Mouse (Mus musculus) layer of hippocampus, adult 9-10 months (tissue): ENCODE results near the gene Bpifb1.
"Not testable (repeated sequence)": the region's sequence is repeated elsewhere in the genome, so short reads cannot be mapped to it uniquely, and the experiment has no call there.

ENCODE experiments used
- DNase-seq: peaks from one replicate; pipeline ENCODE4 v3.0.0; 2022; ENCODE audit warnings: low spot score

Gene Bpifb1

DNA sequence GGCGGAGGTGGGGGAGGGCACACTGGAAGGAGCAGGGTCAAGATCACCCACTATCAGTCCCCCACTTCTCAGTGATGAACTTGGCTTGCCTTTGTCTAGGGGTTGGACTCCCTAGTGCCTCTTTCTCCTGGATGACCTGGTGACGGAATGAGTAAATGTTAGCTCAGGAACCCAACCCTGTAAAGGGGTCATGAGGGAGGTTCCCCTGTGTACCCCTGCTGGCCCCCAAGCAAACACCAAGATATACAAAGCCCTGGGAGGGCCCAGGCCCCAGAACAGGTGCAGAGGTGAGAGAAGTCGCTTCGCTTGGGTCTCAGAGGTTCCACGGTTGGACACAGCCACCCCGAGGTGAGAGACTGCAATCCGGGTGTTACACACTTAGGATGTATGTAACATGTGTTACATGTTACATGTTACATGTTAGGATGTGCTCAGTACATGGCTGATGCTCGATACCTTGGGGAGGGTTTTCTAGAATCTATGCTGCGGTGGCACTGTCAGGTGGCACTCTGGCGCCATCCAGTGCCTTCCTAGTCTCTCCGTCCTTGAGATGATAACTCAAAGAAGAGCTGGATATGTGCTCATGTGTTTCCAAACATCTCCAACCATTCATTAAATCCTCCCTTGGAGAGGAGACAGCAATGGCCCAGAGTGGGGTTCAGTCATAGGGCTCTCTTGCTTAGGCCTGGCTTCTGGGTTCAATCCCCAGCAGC lies at the start of gene Bpifb1:
Gene Bpifb1 (plus strand): TSS at position 273 of the 713 bp plus-strand sequence.
- DNase-seq: no peak

DNA sequence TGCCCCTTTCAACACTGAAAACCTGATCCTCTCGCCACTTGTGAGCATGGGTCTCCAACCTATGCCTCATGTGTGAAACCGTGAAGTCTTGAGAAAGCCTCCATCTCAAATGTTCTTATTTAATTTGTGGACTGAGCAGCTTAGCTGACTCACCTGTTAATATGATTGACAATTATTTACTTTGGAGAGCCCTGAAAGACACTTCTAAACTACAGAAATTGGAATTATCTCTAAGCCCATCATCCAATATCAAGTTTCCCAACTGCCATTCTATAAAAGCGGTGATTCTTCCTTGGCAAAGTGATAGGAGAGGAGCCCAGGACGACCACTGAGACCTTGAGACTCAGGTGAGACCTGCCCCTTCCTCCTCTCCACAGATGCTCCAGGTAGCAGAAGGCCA lies 48.0 kb upstream of the Bpifb1 start, which contains the start of gene Bpifa1:
Gene Bpifa1 (plus strand): TSS at position 301 of the 400 bp plus-strand sequence.
- no peak for DNase-seq

DNA sequence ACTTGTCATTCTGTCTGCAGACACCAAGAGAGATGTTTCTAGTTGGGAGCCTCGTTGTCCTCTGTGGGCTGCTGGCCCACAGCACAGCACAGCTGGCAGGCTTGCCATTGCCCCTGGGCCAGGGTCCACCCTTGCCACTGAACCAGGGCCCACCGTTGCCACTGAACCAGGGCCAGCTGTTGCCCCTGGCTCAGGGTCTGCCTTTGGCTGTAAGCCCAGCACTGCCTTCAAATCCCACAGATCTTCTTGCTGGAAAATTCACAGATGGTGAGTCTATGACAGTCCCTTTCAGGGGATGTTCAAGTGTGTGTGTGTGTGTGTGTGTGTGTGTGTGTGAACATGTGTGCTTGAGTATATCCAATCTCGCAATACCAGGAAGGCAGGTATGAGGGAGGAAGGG lies 46.9 kb upstream of the Bpifb1 start:
- DNase-seq: no peak

DNA sequence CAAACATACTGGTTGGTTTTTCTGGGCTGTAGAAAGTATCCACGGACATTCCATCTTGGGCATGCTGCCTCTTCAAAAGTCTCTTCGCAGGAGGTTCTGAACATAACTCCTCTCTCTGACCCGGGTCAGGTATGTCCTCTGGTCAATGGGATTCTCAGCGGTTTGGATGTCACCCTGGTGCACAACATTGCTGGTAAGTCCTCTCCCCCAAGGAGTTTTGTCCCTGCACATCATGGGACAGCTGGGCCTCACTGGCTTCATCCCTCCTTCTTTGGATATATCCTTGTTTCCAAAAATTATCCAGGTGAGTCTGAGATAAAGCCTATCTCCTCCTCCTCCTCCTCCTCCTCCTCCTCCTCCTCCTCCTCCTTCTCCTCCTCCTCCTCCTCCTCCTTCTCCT lies 43.1 kb upstream of the Bpifb1 start:
- DNase-seq: no peak

DNA sequence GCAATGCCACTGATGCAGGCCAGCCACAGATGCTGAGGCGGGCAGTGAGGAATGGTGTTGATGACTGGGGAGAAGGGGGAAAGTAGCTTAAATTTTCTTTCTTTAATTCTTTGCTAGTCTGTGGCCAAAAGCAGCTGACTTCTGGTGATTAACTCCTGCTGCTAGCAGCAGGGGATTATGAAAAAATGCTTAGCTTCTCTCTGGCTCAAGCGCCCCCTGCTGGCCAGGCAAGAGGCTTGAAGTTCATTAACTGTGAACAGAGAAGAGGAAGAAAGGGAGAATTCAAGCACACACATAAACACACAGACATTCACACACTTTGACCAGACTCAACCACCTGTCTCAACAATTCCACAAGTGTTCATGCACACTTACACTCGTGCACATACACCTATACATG lies 32.2 kb upstream of the Bpifb1 start:
- DNase-seq: no peak

DNA sequence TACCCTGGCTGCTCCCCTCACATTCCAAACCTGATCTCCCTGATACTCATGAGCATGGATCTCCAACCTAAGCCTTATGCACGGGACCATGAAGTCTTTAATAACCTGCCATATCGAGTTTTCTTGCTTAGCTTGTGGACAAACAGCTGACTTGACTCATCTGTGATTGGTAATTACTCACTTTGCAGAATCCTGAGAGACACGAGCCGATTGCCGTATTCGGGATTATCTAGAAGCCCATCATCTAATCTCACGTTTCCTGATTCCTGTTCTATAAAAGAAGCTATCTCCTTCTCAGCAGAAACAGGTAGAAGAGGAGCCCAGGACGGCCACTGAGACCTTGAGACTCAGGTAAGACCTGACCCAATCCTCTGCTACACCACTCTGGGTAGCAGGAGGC lies 28.3 kb upstream of the Bpifb1 start, which contains the start of gene Bpifa5:
Gene Bpifa5 (plus strand): TSS at position 301 of the 400 bp plus-strand sequence.
- no peak for DNase-seq

DNA sequence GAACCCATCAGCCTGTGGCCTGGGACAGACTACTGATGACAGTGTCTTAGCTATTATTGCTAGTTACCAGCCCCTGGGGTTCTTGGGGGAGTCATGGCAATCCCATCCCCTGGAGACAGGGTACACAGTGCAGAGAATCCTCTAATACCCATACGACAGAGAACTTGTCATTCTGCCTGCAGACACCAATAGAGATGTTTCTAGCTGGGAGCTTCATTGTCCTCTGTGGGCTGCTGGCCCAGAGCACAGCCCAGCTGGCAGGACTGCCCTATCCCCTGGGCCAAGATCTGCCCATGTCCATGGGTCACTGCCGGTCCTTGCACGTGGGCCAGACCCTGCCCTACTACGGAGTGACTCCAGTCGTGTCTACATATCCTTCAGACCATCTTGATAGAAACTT lies 27.3 kb upstream of the Bpifb1 start:
- DNase-seq: no peak

DNA sequence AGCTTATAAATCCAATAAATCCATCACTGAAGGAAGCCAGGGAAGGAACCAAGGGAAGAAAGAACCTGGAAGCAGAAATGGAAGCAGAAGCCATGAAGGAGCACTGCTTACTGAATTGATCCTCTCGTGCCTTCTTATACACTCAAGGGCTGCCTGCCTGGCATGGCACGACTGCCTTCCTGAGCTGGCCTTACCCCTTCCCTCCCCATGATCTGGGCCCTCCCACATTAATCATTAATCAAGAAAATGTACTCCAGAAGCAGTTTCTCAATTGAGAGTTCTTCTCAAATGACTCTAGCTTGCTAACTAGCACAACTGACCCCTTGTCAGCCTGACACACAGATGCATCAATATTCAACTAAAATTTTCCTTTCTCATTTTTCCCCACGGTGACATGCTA lies 21.4 kb upstream of the Bpifb1 start:
- no peak for DNase-seq

DNA sequence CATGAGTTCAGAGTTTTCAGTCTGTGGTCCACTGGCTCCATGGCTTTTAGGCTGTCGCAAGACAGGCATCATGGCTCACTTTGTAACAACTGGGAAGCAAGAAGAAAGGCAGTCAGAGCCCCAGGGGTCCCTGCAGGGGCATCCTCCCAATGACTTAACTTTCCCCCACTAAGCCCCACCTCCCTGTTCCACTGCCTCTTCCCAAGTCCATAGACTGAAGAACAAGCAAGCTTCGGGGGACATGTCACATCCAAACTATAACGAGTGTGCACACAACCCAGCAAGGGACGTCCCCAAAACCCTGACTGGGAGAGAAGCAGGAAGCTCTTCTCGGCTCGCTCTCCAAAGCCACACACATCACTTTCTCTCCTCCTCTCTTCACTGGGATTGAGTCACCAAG lies 19.0 kb upstream of the Bpifb1 start:
- DNase-seq: no peak

DNA sequence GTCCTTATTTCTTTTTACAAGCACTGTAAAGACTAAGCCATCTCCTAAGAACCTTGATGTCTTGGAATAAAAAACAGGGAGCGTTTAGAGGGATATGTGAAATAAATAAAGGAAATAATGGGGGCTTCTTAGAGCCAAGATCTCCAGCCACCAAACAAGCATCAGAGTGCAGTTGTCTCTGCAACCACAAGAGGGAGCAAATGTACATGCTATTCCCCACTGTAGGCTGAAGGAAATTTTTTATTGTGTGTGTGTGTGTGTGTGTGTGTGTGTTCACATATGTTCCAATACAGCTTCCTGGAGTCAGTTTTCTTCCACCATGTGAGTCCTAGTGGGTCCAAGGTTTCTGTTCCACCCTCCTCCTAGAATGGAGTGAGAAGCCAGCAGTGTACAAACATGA lies 17.3 kb upstream of the Bpifb1 start:
- DNase-seq: peak; percentile 31

DNA sequence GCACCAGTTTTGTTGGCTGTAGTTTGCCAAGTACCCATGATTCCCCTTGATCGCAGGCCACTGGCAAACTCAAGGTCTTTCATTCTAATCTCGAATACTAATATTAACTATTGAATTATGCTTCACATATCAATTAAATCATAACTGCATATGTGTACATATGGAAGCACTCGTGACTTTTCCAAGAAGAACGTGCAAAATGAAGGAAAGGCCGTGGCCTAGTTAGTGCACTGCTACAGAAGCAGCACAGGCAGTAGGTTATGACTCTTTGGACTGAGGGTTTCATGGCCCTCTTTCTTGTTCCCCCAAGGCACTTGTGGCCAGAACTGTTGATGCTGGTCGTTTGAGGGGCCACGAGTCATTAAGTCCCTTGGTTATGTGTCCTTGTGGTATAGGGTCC lies 8.7 kb upstream of the Bpifb1 start:
- not testable (repeated sequence) for DNase-seq

DNA sequence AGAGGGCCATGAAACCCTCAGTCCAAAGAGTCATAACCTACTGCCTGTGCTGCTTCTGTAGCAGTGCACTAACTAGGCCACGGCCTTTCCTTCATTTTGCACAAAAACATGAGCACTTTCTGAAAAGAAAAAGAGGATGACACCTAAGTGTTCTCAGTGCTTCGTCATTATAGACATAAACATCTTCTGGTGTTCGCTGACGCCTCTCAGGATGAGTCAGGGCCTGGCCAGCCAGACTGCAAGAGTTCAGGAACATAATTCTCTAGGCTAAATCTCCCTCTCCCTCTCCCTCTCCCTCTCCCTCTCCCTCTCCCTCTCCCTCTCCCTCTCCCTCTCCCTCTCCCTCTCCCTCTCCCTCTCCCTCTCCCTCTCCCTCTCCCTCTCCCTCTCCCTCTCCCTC lies 7.6 kb upstream of the Bpifb1 start:
- DNase-seq: not testable (repeated sequence)

DNA sequence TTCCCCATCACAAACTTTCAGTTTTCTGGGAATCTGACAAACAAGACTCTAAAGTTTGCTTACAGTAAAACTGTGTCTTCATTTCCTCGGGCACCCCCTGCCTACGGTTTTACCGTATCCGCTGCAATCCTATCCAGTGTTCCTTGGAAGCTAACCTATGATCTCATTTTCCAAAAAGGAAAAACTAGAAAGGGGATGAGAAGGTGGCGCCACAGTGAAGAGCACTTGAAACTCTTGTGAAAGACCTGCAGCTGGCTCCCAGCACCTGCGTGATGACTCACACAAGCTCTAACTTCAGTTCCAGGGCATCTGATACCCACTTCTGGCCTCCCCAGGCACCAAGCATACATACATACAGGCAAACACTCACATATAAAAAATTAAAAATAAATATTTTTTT lies 5.3 kb upstream of the Bpifb1 start:
- DNase-seq: no peak

DNA sequence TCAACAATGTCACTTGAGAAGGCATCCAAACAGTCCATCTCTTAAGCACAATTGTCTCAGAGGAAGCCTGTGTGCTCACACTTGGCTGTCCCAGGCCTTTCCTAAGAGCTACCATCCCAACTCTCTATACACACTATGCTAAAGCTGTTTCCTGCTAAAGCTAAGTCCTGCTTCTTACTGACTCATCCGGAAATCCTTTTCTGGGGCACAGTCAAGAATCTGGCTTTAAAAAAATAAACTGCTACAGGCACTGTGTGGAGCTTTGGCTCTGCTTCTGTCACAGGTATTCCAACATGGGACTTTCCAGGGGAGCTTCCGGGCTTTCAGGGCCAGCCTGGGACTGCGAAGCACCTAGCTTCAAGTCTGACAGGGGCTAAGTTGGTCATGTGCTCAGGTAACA lies 4.9 kb upstream of the Bpifb1 start:
- no peak for DNase-seq

DNA sequence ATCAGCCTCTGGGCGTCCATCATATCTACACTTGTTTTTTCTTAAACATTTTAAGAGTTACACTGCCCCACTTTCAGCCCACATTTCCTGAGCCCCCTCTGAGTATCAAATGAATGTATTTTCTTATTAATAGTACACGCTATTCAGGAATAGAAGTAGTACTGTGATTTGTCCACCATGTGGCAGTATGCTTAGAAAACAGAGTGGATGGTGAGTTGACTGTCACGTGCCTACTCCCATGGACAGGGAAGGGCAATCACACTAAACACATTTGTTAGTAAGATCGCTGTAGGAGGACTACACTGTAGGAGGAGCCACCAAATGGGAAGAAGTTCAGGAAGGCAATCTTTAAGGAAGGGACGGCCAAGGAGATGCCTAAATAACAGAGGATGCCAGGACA lies 3.1 kb upstream of the Bpifb1 start:
- DNase-seq: no peak

DNA sequence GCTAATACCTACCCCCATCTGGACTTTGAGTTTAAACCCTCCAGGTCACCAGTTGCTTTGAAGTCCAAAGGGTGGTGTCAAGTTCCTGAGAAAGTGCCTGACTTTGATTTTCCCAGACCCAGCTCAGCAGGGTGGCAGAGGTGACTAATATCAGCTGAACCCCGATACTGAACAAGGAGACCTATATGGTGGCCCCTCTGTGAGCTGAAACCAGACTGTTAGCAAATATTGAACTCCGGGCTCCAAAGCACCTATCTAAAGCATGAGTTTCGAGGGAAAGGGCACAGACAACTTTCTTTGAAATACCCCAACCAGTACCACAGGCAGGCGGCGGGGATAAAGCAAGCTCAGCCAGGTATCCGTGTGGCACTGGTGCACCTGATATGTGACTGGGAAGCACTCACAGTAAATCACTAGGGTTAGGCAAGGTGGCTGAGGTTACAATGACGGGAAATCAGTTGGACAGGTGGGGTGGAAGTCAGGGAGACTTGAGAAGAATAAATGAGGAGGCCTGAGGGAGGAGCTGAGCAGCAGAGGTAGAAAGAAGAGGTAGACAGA lies 662 bp upstream of the Bpifb1 start:
- no peak for DNase-seq

DNA sequence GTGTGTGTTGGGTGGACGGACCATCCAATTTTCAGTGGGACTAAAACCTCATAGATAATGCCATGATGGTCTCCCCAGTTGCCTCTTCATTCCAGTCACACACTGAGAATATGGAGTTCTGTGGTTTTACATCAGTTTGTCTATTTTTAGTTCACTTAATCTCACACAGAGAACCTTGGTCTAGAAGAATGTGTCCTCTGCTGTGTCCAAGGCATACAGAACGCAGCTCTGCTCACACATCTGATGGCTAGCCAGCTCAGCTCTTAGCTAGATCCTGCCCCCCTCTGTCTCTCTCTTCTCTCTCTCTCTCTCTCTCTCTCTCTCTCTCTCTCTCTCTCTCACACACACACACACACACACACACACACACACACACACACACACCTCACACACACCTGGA lies 1.5 kb downstream of the Bpifb1 start:
- no peak for DNase-seq

DNA sequence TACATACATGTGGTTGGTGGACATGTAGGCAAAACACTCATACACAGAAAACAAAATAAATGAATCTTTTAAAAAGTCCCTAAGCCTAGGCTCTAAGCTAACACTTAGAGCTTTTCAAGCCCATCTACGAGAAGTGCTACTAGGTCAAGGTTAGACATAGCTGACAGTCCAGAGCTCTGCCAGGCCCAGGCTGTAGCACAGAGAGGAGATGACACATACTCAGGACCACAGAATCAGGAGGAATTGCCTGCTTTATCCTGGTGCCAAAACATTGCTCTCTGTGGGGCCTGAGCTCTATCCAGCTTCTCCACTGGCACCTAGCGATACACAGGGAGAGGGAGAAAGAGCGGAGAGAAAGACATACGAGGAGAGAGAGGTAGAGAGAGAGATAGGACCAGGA lies 2.5 kb downstream of the Bpifb1 start:
- DNase-seq: no peak

DNA sequence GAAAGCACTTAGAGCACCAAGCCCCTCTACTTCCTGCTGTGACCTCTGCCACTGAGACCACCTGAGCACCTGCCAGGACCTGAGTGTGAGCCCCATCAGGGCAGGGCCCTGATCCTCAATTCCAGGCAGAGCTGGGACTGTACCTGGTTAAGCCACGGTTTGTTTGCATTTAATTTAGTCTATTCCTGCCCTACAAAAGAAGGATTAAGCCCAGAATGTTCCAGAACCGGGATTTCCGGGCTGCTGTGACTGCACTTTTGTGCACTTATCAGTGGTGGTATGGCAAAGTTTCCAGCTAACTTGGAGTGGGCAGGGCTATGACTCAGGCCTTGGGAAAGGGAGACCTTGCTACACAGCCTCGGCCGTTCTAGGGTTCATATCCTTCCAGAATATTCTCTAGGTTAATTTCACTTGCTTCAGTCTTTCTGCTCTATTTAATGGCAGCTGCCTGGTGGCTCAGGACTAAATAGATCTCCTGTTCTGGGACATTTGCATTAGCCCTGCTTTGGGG lies 3.4 kb downstream of the Bpifb1 start:
- no peak for DNase-seq

DNA sequence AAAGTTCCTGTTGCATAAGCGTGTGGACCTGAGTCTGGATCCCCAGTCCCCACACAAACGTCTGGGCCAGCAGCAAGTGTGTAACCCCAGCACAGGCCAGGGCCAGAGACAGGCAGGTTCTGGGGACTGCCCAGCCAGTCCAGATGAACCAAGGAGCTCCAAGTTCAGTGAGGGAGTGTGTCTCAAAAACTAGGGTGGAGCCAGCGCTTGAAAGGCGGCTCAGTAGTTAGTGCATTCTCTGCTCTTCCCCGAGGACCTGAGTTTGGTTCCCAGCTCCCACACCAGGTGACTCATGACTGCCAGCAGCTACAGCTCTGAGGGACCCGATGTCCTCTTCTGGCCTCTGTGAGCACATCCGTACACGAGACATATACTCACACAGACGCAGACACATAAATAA lies 6.4 kb downstream of the Bpifb1 start:
- no peak for DNase-seq

DNA sequence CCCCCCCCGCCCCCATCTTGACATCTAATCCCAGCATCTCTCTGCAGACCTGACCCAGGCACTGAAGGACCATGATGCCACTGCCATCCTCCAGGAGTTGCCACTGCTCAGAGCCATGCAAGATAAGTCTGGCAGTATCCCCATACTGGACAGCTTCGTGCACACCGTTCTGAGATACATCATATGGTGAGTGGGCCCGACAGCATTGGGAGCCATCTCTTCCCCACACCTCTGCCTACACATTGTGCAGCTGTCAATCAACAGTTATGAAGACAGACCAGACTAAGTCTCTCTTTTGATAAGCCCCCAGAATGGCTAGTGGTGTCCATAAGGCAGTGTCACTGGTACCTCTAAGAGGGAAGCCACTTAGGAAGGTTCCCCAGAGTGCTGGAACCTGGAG lies 14.0 kb downstream of the Bpifb1 start:
- DNase-seq: no peak

DNA sequence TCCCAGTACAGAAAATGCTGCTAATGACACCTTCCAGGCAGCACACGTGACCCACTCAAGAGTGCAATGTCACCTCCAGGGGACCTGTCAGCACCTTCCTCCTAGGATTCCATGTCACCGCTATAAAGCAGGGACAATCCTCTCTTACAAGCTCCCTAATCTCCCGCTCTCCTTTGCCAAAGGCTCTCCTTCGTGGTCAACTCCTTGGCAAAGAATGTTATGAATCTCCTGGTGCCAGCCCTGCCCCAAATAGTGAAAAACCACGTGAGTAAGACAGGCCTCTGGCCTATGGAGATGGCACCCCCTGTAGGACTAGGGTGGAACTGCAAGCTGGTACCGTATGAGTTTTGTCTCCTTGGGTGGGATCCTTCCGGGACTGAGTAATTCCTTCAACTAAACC lies 16.3 kb downstream of the Bpifb1 start:
- no peak for DNase-seq

DNA sequence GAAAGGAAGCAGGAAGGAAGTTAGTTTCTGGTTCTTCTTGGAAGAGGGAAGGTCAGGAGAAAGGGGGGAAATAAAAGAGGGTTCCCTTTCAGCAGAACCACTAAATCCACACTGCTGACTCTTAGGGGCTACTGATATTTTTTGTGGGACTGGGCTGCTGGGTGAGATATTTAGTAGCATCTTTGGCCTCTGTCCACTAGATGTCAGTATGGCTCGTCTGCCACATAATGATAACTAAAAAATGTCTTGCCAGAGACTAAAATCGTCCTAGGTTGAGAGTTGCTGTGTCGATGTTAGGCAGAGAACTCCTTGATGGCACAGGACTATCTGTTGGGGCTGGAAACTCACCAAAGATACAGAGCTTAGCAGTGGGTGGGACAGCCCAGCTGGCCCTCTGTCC lies 18.5 kb downstream of the Bpifb1 start:
- no peak for DNase-seq

DNA sequence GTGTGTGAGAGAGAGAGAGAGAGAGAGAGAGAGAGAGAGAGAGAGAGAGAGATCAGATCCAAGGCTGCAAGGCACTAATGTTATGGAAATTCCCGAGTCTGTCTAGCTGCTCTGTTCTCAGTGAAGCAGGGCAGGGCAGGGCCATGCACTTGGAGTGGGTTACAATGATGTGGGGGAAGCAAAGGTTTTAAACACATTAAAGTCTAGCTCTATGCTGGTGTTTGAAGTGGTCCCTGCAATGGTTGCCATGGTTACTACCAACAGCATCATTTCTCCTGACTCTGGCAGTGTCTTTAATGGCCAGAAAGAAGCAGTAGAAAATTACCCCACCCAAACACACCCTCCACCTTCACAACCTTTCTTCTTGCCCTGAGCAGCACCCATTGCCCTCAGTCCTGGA lies 20.5 kb downstream of the Bpifb1 start:
- no peak for DNase-seq
